Mouse (Mus musculus) erythroid progenitor cell, adult 5-6 weeks (primary cell): Measurements from ENCODE around the gene Pard3. TPM values are rescaled to one million over a fixed set of nuclear protein-coding genes. Genes with fewer than 3 reads are reported as not detected.

Experiments
- ATAC-seq: replicated peaks from 2 replicates; pipeline ENCODE4 v1.8.0; 2016; ENCODE audit warnings: moderate number of reproducible peaks, mild to moderate bottlenecking, moderate TSS enrichment, inconsistent platforms; ENCODE audit not compliant: poor library complexity, low FRiP score, severe bottlenecking
- total RNA-seq, 2 experiments: library from RNA; stranded (forward) in 1 of 2; stranded (reverse) in 1 of 2; fragments of 150-400 nt in 1 of 2; fragments of 186-747, 209-891 nt in 1 of 2; gene quantifications; 2 replicates each; pipeline versions ENCODE4 v1.2.3 to v1.2.4; 2015 to 2017; ENCODE audit warnings: low replicate concordance in 2 of 2

Gene Pard3
- total RNA-seq, 2 experiments from 2014 or later: 0.15 TPM; not detected in 1

DNA sequence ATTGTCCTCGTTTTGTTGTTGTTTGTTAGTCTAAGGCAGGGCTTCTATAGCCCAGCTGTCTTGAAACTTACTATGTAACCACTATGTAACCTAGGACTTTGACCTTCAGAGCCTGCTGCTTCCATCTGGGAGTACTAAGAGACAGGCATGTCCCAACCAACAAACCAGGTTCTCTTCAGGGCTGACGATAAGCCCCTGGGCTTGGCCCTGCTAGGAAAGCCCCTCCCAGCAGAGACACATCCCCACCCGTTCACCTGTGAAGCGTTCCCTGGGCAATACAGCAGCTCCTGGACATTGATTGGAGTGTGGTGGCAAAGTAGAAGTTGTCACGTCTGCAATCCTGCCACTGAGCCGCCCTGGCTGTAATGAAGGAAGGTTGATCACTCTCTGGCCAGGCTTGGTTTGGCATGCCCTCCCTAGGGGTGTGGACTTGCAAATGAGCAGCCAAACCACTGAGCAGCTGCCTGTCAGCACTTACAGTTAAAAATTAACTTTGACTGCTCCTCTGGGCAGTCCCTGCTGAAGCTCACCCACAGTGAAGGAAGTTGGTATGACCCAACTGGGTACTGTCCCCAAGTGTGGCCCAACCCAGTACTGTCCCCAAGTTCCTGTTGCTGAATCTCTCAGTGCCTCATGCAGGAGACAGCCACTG, 377.3 kb downstream of the Pard3 start:
- ATAC-seq: no peak

DNA sequence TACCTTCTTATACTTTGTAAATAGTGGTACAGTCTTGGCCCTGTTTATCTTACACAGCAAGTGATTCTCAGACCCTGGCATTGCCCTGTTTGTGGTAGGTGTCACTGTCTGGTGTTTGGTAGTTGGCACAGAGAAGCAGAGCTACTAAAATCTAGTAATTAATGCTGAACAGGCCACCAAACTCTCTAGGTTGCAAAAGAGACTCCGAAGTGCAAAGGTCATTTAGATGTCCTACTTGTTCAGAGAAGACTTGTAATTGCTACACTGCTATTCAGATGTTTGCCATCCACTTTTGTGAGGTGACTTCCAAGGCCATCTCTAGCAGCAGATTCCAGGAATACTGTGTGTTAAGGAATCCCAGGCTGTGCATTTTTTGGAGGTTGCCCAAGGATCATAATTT, 383.7 kb downstream of the Pard3 start:
- no peak for ATAC-seq

DNA sequence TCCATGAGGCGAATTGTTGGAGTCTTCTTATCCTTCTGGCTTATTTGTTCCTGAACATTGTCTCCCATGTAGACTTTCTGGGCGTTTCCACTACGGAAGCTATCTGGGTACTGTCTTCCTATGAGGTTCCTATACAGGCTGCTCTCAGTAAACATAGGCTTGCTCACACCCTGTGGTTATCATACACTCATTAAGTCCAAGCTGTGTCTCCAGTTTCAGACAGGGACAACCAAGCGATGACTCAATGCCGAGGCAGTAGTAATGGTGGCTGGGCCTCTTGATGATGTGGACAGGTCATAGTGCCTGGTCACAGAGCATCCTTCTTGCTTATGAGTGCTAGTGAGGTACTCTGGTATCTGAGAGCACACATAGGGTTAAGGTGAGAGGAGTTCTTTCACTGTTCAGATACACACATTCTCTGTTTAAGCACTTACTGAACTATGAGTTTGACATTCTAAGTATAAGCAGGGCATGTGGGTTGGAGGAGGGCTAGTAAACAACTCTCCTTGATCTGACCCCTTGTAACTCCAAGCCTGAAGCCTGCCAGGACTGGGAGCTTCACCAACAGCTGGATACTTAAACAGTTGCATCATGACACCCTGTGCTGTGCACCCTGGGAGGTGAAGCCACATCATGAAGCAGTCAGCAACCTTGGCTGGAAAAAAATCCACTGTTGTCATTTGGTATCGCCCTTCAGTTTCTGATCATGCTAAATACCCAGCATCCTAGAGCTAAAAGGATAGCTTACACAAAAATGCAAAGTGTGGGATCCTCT, 385.6 kb downstream of the Pard3 start:
- no peak for ATAC-seq

DNA sequence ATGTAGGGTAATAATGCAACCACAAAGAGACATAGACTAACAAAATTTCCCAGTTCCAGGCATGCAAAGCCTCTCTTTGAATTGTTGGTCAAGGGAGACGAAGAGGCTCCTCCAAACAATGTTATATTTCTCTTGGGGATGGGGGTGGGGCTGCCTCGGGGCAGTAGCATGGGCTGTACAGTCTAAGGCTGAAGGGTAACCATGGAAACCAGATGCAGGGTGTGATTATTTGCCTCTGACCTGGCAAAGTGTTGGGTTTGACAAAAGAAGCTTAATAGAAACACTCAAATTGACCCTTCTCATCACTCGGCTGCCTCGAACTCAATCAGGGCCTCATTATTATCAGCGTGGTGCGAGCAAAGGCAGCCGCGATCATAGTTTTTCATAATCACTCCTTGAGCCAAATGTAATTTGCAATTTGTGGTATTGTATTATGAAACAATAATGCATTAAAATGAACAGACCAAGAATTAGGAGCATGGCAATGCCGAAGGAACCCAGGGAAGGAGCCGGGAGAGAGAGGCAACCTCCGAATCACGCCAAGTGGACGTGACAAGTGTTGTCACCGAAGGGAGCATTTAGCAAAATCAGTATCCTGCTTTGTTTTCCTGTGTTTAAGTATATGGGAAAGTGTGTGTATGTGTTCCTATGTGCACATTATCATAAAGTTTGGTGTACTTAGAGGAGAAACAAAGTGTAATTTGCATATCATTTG, 387.4 kb downstream of the Pard3 start:
- no peak for ATAC-seq

- no peak for ATAC-seq
These were observed 388.7 kb downstream of the Pard3 start for GRCm38 (mm10) chr8:127452364-127452763.

GRCm38 (mm10) chr8:127457901-127458300, 394.2 kb downstream of the Pard3 start:
- ATAC-seq: no peak

DNA sequence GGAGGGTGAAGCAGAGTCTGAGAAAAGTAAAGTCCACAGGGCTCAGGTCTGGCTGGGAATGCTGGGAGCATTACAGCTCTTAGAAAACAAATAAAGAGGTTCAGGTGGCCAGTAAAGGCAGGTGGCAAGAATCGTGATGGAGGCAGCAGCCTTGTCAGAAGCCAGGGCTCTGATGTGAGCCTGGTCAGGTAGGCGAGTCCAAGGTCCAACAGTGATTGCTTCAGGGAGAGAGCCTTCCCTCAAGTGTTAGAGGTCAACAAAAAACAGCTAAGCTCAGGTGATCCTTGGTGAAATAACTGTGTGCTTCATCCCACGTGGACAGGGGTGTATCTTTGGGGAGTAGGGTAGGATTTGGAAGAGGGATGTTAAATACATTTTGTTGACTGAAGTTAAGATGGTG, 397.5 kb downstream of the Pard3 start:
- ATAC-seq: no peak

DNA sequence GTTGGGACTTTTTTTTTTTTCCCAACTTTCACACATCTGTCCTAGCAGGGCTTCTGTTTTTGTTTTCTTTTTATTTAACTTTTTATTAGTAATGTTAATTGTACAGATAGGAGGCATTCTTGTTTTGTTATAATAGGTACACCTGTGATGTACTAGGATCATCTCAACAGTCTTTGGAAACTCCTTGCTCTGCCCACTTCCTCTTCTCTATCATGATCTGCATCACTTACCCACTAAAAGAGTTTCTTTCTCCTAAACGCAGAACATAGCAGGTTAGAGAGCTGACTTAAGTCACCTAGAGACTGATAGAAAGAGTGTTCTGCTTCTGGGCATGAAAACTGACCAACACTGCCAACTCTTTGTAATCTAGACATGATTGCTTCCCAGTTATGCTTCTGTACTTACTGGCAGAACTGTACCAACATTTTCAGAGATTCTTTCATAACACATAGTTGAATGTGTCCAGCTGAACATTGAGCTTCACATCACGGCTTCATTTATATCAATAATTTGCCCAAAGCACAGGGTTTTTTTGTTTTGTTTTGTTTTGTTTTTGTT, 398.8 kb downstream of the Pard3 start:
- no peak for ATAC-seq

DNA sequence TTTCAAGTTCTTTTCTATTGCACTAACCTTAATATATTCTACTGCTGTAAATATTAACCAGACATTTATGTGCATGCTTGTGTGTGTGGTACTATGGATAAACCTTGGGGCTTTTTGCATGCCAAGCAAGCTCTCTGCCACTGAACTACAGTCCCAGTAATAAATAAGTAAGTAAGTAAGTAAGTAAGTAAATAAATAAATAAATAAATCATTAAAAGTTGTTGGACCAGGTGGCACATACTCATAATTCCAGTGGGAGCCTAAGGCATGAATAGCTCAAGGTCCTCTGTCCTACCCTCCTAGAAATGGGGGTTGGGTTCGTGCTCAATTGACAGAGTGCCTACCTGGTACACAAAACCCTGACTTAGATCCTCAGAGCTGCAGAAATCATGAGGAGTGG, 400.6 kb downstream of the Pard3 start:
- ATAC-seq: no peak

GRCm38 (mm10) chr8:127472204-127472603, 408.5 kb downstream of the Pard3 start:
- ATAC-seq: no peak

- ATAC-seq: no peak
These were observed 416.3 kb downstream of the Pard3 start for GRCm38 (mm10) chr8:127480003-127480402.

DNA sequence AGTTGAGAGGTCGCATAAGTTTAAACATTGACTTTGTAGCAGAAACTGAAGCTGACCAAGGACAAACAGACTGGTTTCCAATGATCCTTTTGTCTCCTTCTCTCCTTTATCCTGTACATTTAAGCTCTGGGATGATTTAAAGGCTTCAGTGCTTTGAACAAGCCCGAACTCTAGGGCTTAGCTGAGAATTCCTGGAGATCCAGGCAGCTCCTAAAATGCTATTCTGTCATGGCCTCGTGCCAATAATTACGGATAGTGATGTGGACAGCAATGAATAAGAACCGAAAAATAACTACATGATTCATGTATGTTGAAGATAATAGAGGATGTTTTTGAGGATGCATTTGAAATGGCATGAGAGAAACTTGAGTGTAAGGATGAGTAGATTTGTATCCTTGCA, 421.9 kb downstream of the Pard3 start:
- ATAC-seq: no peak

GRCm38 (mm10) chr8:127491963-127492362, 428.3 kb downstream of the Pard3 start:
- ATAC-seq: no peak

- ATAC-seq: no peak
These were observed 431.6 kb downstream of the Pard3 start for GRCm38 (mm10) chr8:127495226-127495780.

DNA sequence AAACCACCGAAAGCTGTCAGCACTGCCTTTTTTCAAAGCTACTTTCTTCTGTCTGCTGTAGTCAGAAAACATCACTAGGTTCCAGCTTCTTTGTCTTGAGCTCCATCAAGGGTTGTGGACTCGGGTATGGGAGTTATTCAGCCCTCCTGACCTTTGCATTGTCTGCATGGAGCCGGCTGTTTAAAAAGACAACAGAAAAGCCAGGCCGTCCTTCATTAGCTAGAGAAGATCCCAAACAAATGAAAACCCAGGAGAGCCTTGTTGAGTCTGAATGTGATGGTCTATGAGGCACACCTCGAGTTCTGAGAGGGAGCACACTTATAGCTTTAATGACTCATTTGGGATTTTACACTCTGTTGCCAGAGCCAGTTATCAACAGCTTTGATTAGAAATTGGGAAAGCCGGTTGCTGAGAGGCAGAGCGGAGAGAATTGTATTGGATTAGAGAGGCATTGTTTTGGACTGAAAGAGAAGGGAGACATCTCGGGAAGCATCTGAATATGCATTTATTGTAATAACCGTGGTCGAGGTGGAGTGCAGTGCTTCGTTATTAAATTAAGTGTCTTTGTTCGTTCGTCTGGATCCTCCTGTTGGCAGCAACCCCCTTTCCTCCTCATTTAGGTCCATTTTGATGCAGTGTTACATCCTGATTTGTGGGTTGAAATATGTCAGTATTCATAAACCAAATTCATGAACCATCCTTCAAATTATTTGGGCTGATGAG, 435.5 kb downstream of the Pard3 start:
- ATAC-seq: no peak

DNA sequence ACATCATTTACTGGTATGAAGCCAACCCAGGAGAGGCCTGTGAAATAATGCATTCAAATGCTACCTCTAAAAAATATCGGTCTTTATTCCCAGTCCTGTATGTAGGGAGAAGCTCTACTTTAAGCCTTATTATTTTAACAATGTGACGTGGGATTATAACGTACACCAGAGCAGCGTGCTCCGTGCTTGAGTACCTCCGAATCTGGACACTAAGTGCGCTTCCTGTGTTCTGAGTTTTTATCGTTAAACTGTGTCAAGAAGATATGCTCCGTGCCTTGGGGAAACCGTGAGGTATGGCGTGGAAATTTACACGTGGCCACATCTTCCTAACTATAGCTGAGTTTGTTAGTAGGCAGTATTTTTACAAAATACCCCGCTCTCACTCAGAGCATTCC, 436.0 kb downstream of the Pard3 start:
- no peak for ATAC-seq

DNA sequence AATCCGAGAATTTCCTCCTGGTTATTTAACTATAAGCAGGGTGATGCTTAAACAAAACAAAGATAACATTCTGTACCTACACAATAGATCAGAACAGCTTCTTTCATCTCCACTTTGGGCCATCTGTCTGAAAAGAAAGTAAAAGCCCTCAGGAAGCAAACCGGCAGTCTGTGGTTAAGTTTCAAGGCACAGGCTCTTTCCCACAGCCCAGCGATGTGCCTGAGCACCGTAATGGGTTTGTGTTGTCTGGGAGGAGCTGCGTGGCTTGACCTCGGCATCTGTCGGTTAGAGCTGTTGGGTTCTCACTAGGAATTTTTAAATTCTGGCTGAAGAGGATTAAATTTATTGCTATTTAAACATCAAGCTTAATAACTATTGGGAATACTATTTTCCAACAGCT, 436.5 kb downstream of the Pard3 start:
- ATAC-seq: no peak

DNA sequence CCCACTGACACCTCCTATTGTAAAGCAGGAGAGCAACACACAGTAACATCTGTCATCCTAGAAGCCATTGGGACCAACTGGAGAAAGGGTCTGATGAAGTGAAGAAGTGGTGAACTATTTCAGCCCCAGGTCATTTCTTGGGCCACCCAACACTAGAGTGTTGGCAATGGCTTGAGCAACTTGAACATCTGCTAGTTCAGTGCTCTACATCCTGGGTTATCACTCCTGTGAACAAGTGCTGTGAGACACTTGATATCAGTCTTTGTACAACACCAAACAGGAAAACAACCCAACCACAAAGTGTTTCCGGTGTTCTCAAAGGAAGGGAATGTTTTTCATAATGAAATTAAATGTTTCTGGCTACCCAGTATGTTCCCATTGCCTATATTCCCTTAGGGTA, 438.1 kb downstream of the Pard3 start:
- ATAC-seq: no peak

- no peak for ATAC-seq
These were observed 441.6 kb downstream of the Pard3 start for GRCm38 (mm10) chr8:127505286-127505685.

DNA sequence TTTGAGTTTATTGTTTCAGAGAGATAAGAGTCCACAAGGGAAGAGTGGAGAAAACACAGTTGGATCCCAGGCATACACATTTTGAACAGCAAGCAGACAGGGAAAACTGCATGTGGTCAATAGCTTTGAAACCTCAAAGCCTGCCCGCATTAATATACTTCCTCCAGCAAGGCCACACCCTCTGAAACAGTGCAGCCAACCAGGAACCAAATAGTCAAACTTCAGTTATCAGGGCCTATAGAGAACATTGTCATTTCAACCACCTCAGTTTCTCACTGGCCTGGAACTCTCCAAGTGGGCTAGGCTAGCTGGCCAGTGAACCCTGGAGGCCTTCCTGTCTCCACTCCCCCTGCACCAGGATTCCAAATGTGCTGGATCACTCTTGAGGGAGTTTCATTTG, 442.6 kb downstream of the Pard3 start:
- ATAC-seq: no peak
